Mouse (Mus musculus): Measurements from ENCODE around the gene Tcf25. TPM values are rescaled to one million over a fixed set of nuclear protein-coding genes. Genes with fewer than 3 reads are reported as not detected.
A peak's percentile ranks its signal among the peaks of the same experiment; 100 is the strongest.

Tcf25 gene
- 155 and 165 TPM in 2 replicates for polyA plus RNA-seq (2015; fragmentation: Nextera tagmentation; extraction: Ambion mirVana)

DNA sequence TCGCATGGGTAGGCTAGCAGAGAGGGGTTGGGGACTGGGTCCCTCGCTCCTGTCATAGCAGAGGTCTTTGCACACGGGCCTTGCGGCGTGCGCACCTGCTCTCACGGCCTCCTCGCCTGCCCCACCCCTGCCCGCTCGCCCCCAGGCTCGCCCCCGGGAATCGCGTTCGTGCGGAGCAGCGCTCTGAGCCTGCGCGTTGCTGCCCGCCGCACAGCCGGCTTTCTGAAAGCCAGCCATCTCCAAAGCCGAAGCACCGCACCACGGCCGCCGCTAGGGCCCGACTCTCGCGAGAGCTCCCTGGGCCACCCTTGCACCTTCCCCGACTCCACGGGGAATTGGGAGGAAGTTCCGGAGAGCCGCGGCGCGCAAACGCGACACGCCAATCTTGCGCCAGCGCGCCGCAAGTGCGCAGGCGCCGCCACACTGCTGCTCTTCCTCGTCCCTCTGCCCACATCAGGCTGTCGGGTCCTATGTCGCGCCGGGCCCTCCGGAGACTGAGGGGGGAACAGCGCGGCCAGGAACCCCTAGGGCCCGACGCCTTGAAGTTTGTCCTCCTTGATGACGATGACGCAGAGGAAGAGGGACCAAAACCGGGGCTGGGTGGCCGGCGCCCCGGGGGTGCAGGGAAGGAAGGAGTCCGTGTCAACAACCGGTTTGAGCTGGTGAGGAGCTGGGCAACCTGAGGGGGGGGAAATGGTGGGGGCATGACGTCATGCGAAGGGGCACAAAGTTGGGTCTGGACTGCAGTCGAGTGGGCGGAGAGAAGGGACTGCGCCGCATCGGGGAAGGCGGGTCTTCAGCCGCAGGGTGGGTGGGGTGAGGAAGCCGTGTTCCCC is at the start of gene Tcf25:
TSS of gene Tcf25 (plus strand) at position 351 of the 836 bp plus-strand sequence.
- peak; percentile 96 for DNase-seq (ENCODE audit: low spot score)

DNA sequence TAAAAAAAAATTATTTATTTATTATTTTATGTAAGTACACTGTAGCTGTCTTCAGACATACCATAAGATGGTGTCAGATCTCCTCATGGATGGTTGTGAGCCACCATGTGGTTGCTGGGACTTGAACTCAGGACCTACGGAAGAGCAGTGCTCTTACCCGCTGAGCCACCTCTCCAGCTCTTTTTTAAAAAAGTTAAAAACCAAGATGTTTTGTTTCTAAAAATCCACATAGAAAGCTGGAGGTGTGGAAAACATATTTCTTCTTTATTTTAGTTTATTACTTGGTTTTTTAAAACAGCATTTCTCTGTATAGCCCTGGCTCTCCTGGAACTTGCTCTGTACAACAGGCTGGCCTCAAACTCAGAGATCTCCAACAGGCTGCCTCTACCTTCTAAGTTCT is 45.0 kb upstream of the Tcf25 start:
- no peak for DNase-seq (ENCODE audit: low spot score)

DNA sequence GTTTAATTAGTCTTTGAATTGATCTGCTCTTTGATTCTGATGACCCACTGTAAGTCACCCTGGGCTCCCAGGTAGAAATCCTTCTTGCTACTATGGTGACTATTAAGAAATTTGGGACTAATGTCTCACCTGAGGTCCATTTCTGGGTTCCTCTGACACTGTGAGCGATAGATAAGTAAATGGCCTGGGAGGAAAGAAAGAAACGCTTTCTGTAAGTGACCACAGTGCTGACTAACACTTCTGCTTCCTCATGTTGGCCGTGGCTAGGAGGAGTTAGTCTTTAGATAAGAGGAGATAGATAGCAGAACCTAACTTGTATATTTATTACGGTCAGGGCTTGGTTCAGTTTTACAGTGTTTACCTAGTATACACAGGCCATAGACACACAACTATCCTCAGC is 44.2 kb upstream of the Tcf25 start:
- no peak for DNase-seq (ENCODE audit: low spot score)

DNA sequence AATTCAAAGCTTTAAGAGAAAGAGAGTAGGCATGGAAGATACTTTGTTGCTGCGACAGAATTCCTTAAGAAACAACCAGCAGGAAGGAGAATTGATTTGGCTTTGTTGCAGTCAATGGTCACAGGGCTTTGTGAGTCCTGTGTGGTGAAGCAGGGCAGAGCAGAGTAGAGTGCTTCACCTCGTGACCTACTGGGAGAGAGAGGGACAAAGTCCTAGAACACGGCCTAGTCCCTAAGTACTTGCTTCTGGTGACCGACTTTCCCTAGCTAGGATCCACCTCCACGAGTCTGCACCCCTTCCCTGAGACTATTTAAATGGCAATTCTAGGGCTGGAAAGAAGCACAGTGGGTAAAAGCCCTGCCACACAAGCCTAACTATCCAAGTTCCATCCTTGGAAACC is 43.6 kb upstream of the Tcf25 start:
- no peak for DNase-seq (ENCODE audit: low spot score)

DNA sequence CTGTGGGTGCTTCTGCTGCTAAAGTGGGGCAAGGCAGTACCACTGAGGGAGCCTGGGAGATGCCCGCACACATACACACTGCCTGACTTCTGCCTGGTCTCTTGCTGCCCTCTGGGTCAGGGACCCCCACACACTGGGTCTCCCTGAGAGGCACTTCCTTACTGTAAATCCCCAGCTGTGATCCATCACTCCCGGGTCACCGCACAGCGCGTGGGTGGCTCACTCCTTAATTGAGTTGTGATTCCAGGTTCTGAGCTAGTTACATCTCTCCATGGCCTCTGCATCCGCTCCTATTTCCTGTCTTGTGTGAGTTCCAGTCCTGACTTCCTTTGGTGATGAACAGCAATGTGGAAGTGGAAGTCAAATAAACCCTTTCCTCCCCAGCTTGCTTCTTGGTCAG is 42.9 kb upstream of the Tcf25 start:
- no peak for DNase-seq (ENCODE audit: low spot score)

DNA sequence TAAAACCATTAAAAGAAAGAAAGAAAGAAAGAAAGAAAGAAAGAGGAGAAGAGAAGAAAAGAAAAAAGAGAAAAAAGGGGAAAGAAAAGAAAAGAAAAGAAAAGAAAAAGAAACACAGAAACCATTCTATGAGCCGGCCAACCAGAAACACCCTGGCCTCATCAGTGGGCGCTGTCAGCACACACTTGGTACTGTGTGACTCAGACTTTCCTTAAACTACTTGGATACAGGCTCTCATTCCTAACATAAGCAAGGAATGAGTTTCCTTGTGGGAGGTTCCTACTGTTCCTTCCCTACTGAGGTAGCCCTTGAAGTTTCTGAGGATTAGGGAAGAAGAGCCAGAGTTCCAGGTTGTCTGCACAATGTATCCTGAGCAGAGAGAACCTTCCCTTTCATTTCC is 42.3 kb upstream of the Tcf25 start:
- no peak for DNase-seq (ENCODE audit: low spot score)

DNA sequence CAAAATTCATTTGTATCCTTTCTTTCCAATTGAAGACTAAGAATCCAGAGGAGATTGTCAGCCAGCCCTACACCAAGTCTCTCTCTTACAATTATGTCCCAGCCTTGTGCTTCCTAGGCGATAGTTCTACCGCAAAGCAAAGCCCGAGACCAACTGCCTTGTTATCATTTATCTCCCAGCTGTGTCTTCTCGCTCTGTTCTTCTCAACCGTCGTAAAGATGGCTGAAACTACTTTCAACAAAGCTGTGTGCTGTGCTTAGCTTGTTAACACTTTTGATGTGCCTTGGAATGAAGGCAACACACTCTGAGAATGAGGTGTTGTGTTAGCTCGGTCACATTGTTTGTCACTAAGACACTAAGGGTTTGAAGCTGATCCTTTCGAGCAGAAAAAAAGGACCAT is 41.7 kb upstream of the Tcf25 start:
- peak; percentile 40 for DNase-seq (ENCODE audit: low spot score)

DNA sequence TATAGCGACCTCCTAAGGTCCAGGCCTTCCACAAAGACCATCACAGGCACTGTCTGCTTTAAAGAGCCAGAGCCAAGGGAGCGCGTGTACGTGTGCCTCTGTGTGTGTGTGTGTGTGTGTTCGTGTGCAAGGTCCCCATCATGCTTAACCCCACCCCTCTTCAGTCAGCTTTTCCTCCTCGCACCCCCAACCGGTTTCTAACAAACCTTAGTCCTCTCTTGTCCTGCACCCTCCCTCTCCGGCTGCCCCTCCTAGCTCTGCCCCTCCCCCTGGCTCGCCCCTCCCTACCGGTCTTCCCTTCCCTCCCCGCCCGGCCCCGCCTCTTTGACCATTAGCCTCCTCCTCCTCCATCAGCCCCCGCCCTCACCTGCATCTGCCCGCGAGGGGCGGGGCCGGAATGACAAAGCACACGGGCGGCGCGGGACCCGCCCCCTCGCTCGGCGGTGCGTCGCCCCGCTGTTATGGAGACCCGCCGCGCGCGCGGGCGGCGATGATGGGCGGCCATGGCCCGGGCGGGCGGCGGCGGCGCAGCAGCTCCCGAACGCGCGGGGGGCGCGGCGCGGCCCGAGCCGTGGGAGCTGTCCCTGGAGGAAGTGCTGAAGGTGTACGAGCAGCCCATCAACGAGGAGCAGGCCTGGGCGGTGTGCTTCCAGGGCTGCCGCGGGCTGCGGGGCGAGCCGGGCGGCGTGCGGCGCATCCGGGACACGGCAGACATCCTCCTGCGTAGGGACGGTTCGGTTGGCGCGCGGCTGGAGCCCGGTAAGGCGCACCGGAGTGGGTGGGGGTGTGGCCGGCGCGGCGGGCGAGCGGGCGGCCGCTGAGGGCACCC is 41.1 kb upstream of the Tcf25 start, which contains the start of gene Spire2:
TSS of gene Spire2 (plus strand) at position 452 of the 829 bp plus-strand sequence.
- DNase-seq (ENCODE audit: low spot score) = peak; percentile 88

DNA sequence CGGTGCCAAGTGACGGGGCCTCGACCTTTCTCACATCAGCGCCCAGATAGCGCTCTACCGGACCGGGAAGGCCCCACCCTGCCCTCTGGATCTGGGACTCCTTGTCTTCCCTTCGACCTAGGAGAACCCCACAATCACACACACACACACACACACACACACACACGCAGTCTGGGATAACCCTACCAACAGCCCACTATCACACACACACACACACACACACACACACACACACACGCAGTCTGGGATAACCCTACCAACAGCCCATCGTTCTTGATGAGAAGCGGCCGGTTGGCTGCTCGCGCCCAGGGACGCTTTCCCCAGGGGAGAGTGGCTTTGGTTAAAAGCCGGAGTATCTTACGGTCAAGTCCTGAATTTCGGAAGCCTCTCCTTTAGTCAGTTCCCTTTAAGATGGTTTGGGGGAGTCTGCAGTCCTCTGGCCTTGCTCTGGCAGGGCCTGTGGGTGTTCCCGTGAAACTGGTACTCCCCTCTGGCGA is 40.4 kb upstream of the Tcf25 start:
- no peak for DNase-seq (ENCODE audit: low spot score)

DNA sequence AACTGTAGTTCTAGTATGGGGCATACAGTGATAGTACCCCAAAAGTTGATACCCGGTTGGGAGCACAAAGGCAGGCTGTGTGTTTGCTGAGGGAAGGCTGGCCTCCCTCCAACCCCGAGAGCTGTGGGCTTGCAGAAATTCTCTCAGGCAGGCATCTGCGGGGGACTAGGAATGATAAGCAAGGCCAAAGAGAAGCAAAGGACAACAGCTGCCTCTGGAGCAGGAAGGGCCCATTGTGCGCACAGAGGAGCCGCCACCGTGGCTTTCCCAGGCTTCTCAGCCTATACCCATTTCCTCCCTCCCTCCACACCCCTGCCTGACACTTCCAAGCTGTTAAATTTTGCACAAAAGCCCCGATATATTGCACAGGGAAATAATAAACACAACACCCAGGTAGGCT is 39.7 kb upstream of the Tcf25 start:
- DNase-seq (ENCODE audit: low spot score) = no peak

DNA sequence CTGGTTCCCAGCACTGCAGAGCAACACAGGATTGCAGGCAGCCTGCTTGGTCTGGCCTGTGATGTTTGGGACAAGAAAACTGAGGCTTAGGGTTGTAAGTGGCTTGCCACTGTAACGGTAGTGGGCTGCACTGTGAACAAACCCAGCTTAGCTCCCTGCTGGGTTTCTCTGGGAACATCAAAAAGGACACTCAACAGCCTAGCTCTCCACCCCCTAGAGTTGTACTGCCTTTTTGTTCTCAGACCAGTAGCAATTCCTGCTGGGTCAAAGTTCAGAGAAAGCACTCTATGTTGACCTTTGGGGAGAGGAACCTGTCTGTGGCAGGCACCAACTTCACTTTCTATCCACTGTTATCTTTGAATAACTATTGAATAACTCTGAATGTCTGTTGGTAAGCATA is 39.1 kb upstream of the Tcf25 start:
- DNase-seq (ENCODE audit: low spot score) = no peak

DNA sequence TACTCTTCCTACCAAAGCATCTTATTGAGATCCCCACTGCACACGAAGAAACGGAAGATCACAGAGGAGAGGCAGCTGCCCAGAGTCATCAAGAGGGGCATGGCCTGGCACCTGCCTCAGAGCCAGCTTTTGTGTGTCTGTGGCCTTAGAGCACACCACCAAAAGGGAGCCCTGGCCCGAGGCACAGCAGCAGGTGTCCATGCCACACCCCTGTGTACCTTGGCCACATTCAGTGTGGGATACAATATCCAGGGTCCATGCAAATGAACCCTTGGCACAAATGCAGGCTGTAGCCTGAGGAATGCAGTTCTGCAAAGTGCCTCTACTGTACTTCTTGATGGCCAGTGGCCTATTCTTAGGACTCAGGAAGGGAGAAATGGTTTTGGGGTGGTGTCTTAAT is 36.1 kb upstream of the Tcf25 start:
- no peak for DNase-seq (ENCODE audit: low spot score)

DNA sequence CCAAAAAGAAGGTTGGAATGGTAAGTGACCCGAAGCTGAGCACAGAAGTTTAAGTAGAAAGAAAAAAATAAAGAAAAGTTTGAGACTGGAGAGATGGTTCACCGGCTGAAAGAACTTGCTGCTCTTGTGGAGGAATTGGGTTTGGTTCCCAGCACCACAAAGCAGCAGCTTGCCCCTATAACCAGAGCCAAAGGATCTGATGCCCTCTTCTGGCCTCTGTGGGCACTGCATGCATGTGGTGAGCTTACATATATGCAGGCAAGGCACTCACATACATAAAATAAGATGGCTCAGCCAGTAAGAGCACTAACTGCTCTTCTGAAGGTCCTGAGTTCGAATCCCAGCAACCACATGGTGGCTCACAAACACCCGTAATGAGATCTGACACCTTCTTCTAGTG is 33.5 kb upstream of the Tcf25 start:
- peak; percentile 13 for DNase-seq (ENCODE audit: low spot score)

DNA sequence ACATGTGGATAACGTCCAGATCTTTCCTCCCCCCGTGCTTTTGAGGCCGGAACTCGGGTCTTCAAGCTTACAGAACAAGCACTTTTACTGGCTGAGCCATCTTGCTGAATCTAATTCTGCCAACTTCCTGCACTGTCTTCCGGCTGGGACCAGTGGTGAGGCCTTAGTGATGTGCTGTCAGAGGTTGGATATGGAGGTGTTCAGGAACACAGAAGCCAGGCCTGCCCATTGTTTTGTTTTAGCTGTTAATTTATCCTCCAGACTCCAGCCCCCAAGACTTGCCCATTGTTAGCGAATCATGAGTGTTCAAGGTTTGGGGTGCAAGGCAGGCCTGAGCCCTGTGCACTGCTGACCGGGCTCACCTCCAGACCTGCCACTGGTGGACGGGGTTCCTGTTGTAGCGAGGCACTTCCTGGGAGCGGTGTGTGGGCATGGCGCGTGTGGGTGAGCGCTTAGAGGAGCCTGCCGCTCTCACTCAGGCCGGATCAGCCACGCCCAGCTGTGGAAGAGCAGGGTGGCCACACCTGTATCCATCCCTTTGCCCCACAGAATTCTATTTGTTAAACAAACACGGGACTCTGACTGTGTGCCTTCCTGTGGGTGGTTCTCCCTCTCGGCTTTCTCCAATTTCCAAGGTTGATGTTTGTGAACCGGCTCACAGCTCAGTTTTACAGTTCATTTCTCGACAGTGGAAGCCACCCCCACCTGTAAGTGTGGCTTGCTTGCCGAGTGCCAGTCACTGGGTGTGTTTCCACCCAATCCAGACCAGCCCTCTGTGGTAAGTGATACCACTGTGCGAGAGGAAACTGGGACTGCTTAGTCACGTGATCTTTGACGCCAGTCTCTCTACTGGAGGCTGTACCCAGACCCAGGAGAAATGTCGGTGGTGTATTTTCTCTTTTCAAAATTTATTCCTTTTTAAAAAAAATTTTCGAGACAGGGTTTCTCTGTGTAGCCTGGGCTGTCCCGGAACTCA is 32.2 kb upstream of the Tcf25 start:
- no peak for DNase-seq (ENCODE audit: low spot score)

DNA sequence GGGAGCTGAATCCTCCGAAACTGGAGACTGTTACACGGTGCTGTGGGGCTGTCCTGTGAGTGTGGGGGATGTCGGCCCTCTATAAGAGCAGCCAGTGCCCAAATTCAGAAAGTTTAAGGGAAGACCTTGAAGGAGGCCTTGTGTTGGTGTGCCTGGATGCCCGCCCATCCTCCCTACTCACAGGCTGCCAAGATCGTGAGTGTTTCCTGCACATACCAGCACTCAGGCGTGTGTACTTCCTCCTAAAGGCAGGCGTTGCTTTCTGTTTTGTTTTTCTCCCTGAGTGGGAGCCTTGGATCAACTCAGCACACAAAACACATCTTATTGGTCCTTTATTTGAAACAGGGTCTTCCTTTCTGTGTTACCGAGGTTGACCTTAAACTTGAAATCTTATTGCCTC is 31.3 kb upstream of the Tcf25 start:
- DNase-seq (ENCODE audit: low spot score) = no peak

DNA sequence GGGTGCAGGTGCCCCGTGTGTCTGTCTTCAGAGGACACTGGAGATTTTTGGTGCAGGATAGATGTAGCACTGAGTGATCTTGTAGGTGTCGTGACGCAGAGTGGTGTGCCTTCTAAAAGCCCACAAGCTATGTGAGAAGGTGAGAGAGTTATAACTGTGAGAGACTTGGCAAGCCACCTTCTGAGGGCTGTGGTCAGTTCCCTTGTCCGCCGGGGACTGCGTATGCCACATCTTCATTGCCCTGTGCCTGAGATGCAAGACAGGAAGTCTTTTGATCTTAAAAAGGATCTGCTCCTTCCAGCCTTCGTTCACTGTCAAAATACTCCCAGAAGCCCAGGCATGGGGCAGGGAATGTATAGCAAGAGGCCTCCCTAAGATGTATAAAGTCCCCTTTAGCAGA is 30.6 kb upstream of the Tcf25 start:
- DNase-seq (ENCODE audit: low spot score) = no peak

DNA sequence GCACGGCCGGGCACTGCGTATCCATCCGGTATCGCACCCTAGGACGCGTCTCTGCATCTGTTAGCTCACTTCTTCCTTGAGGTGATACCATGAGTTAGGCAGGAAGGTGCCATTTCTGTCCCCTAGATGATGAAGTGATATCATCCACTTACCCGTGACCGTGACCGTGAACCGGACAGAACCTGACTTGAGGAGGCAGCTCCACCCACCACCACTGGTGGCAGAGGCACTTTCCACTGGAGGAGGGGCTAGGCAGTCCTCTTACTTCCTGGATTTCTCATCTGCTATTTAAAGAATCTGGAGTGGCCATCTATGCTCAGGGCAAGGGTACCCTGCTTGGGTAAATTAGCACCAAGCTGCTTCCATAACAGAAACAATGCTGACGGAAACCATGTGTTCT is 30.1 kb upstream of the Tcf25 start:
- no peak for DNase-seq (ENCODE audit: low spot score)

DNA sequence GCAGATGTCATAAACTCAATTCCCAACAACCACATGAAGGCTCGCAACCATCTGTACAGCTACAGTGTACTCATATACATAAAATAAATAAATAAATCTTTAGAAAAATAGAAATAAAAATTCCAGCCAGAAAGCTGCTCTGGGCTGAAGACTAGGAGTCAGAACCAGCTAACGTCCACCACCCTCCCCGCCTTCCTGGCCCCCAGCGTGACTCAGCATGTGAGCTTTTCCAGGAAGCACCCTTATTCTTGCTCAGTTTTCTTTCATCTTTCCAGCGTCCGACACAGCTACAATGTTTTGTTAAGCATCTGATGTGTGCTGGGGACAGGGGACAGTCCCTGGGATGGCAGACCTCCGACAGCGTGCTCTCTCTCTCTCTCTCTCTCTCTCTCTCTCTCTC is 28.4 kb upstream of the Tcf25 start:
- DNase-seq (ENCODE audit: low spot score) = no peak

DNA sequence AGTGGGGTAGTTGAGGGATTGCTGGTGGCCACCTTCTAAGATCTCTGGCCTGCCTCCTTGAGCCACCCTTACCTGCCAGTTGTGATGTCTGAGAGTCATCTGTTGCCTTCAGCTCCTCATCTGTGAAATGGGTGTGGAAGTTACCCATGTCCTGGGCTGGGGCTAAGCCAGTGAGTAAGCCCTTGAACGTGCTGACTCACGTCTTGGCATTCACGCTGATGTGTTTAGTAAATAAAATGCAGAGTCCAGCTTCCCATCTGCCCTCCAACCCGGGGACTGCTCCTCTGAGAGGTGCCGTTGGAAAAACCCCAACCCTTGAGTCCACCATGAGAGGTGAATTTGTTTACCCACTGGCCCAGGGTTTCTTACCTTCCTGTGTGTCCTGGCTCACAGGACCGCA is 27.7 kb upstream of the Tcf25 start:
- DNase-seq (ENCODE audit: low spot score) = no peak

DNA sequence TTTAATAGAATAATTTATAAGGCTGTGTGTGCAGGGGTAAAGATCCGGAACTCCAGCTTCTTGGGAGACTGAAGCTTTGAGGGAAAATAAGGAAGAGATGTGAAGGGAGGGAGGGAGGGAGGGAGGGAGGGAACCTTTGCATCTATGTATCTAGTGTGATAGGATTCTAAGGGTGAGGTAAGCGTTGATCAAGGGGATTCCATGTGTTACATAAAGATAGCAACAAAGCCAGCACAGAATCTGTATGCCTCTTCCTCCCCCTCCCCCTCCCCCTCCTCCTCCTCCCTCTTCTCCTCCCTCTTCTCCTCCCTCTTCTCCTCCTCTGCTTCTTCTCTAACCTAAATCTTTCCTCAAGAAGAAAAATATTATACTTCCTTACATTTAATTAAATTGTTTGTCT is 26.3 kb upstream of the Tcf25 start:
- no peak for DNase-seq (ENCODE audit: low spot score)

DNA sequence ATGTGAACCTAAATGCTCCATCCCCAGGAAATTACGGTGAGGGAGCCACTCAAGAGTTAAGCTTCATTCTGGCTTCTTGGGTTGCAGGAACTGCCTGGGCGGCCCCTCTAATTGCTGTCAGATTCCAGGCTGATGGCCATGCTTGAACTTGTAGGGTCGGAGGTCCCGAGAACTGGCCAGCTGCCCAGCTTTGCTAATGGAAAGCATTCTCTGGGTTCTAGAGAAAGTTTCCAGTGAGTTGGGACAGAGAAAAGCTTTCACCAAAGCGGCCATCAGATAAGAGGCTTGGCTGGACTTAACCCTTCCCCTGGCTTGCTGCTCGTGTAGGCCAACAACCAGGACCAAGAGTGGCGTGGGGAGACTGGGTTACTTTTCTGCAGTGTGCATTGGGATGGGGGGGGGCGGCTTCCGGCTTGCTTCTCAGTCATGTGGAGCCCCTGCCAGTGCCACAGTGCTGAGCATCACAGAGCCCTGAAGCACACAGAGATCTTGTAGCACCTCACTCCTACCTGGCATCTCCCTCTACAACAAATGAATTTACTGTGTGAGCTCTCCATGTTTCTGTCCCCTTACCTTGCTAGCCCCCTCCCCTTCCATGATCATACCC is 25.2 kb upstream of the Tcf25 start:
- no peak for DNase-seq (ENCODE audit: low spot score)

Data from thymus, postnatal 0 days (tissue).